Mouse (Mus musculus) spleen, adult 2 months (tissue): ENCODE results near the gene Pcnx. TPM values are rescaled to one million over a fixed set of nuclear protein-coding genes. Genes with fewer than 3 reads are reported as not detected.
A peak's percentile ranks its signal among the peaks of the same experiment; 100 is the strongest.

Experiments used
- DNase-seq, 2 experiments: peaks; one replicate each; pipeline versions ENCODE4 v3.0.0 to v3.0.0-alpha.2; 2012 to 2021; ENCODE audit warnings: low spot score in 2 of 2, low read depth in 1 of 2
- H3K27ac ChIP-seq: fragments of 200-500 bp; 2 replicates; pipeline ENCODE4 v1.5.1; 2012; ENCODE audit warnings: low read length, inconsistent platforms; ENCODE audit not compliant: insufficient read depth
- H3K27me3 ChIP-seq: fragments of 200-500 bp; 2 replicates; pipeline ENCODE4 v1.6.1; 2012; ENCODE audit warnings: mild to moderate bottlenecking, moderate library complexity, low read length, inconsistent platforms; ENCODE audit not compliant: control insufficient read depth, insufficient read depth
- H3K36me3 ChIP-seq: fragments of 200-500 bp; 2 replicates; pipeline ENCODE4 v1.6.1; 2012; ENCODE audit warnings: mild to moderate bottlenecking, low read length, inconsistent platforms; ENCODE audit not compliant: control insufficient read depth, insufficient read depth
- H3K4me1 ChIP-seq: fragments of 200-500 bp; 2 replicates; pipeline ENCODE4 v1.6.1; 2011; ENCODE audit warnings: inconsistent platforms; ENCODE audit not compliant: control insufficient read depth, insufficient read depth, insufficient read length
- H3K4me3 ChIP-seq: fragments of 200-500 bp; 2 replicates; pipeline ENCODE4 v1.5.1; 2011; ENCODE audit warnings: mild to moderate bottlenecking, inconsistent platforms; ENCODE audit not compliant: insufficient read depth, insufficient read length; ENCODE audit errors: extremely low read depth
- CTCF ChIP-seq: fragments of 200-500 bp; IDR thresholded peaks from 2 replicates; pipeline ENCODE4 v1.5.1; 2011; ENCODE audit warnings: mild to moderate bottlenecking, inconsistent platforms; ENCODE audit not compliant: insufficient read depth, insufficient read length, insufficient replicate concordance; ENCODE audit errors: extremely low read depth
- POLR2A ChIP-seq: fragments of 200-500 bp; IDR thresholded peaks from 2 replicates; pipeline ENCODE4 v1.6.1; 2011; ENCODE audit warnings: low read depth, low read length, inconsistent platforms
- WGBS: fragments of 180-500 bp; shearing (Covaris S2); methylation state at CpG from one replicate; pipeline ENCODE4 v1.1.7; 2018; 5-methylcytosine and 5-hydroxymethylcytosine counted together
- polyA plus RNA-seq: library from polyadenylated mRNA; depleted of rRNA; stranded (reverse); fragments of >200 nt; gene quantifications from 2 replicates; pipeline ENCODE4 v1.2.3, GENCODE M21; 2012

The Pcnx gene
- polyA plus RNA-seq, 1 experiment: 8.4 TPM

- no peak for DNase-seq
- TF ChIP-seq CTCF: no peak
- no peak for TF ChIP-seq POLR2A
- Histone ChIP-seq H3K4me3 (peak overlapping the region; percentile 82; the same call in 1 of the 2 replicates), H3K36me3 (no peaks in the 10 kb centered on the region), H3K27ac (no peak overlapping the region), H3K27me3 (no peaks in the 10 kb centered on the region; the same call in 1 of the 2 replicates), H3K4me1 (peaks cover 7% of the 10 kb centered on the region)
- 62% methylated on average over 18 of the region's 18 CpGs for WGBS
These were observed 1.6 kb downstream of the Pcnx start for GRCm38 (mm10) chr12:81861199-81862085.

GRCm38 (mm10) chr12:81862351-81862802 lies 2.6 kb downstream of the Pcnx start:
- Histone ChIP-seq H3K36me3 (no peaks in the 10 kb centered on the region), H3K4me3 (no peak overlapping the region), H3K4me1 (peaks cover 7% of the 10 kb centered on the region), H3K27ac (no peak overlapping the region), H3K27me3 (no peaks in the 10 kb centered on the region; the same call in 1 of the 2 replicates)
- TF ChIP-seq CTCF (no peak), POLR2A (no peak)
- 35% methylated on average over 8 of the region's 8 CpGs for WGBS
- no peak for DNase-seq

- H3K27me3 ChIP-seq: no peaks in the 10 kb centered on the region; the same call in 1 of the 2 replicates
- 89% methylated on average over 4 of the region's 4 CpGs for WGBS
- TF ChIP-seq CTCF: no peak
- TF ChIP-seq POLR2A: no peak
- H3K4me1 ChIP-seq: peaks cover 7% of the 10 kb centered on the region
- H3K27ac ChIP-seq: no peak overlapping the region
- H3K4me3 ChIP-seq: no peak overlapping the region
- no peak for DNase-seq
- H3K36me3 ChIP-seq: no peaks in the 10 kb centered on the region
These were observed 4.1 kb downstream of the Pcnx start for GRCm38 (mm10) chr12:81863949-81864348.

- H3K27ac ChIP-seq: no peak overlapping the region
- no peaks in the 10 kb centered on the region for H3K36me3 ChIP-seq
- no peaks in the 10 kb centered on the region; the same call in 1 of the 2 replicates for H3K27me3 ChIP-seq
- 89% methylated on average over 6 of the region's 6 CpGs for WGBS
- H3K4me3 ChIP-seq: no peak overlapping the region
- H3K4me1 ChIP-seq: peaks cover 7% of the 10 kb centered on the region
- DNase-seq: no peak
- TF ChIP-seq CTCF: no peak
- no peak for TF ChIP-seq POLR2A
These were observed 5.4 kb downstream of the Pcnx start for GRCm38 (mm10) chr12:81865183-81865582.

GRCm38 (mm10) chr12:81867316-81867715 lies 7.5 kb downstream of the Pcnx start:
- H3K4me3 ChIP-seq: no peak overlapping the region
- peaks cover under 1% of the 10 kb centered on the region; the same call in 1 of the 2 replicates for H3K4me1 ChIP-seq
- no peak for DNase-seq
- H3K36me3 ChIP-seq: no peaks in the 10 kb centered on the region
- 71% methylated on average over 4 of the region's 4 CpGs for WGBS
- TF ChIP-seq CTCF: no peak
- TF ChIP-seq POLR2A: no peak
- no peak overlapping the region for H3K27ac ChIP-seq
- no peaks in the 10 kb centered on the region for H3K27me3 ChIP-seq

GRCm38 (mm10) chr12:81869205-81869940 lies 9.6 kb downstream of the Pcnx start:
- WGBS: 64% methylated on average over 3 of the region's 3 CpGs
- DNase-seq: no peak
- no peaks in the 10 kb centered on the region for H3K36me3 ChIP-seq
- H3K27ac ChIP-seq: no peak overlapping the region
- TF ChIP-seq POLR2A (no peak), CTCF (no peak)
- H3K4me3 ChIP-seq: no peak overlapping the region
- no peaks in the 10 kb centered on the region; the same call in 1 of the 2 replicates for H3K4me1 ChIP-seq
- no peaks in the 10 kb centered on the region for H3K27me3 ChIP-seq
